9 mouse cellular contexts compared by ENCODE assay signal in the genomic region with DNA sequence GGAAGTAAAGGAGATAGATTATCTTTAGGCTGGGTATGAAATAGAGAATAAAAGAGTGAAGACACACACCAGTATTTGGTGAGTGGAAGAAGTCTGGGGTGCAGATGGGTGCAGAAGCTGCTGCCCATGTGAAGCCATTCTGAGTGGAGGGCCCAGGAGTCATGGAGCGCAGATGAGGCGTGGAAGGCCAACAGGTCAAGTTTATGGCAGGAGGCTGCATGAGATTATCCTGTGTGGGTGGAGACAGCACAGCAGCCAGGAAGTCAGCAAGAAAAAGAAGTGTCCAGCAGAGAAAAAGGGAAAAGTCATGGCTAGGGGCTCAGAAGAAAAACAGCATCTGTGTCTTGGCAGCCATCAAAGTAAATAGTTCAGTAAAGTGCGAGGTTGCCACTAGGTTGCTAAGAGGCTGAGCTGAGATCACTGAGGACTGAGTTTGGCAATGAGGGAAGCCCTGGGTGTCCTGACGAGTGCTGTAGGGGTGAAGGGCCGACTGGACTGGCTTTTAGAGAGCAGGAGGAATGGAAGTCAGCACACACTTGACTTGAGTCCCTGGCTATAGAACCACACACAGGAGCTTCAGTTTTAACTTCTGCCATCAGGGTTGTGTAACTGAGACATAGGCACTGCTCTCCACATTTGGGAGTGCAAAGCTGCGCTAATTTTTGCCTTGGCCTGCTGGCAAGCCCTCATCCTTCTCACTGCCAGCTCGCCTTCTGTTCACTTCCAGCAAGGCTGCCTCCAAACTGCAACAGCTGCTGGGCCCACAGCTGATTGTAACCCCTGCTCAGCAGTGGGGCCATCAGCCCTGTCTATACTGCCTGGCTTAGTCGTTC. TPM values are rescaled to one million over a fixed set of nuclear protein-coding genes. Genes with fewer than 3 reads are reported as not detected.
DNase-seq lines count a peak whose midpoint lies in the region; ATAC-seq and TF ChIP-seq lines count a peak whose summit lies in the region.
"Had no signal": no experiment of that assay in that cellular context is flagged by ENCODE, and none has a peak within 500 bp of the region (broad histone marks: within the 10 kb centered on the region; RNA-seq: fewer than 3 reads in every experiment).

No protein-coding gene starts in this region.

- intact Hi-C loops in left cerebral cortex, postnatal 36 days (cut with DNase I), result no loop called here

- H3K9ac ChIP-seq in liver, adult 2 months (ENCODE audit: low read depth, low read length), result no peak overlapping the region
- H3K9ac ChIP-seq in liver, embryonic 11.5 days (ENCODE audit: low read depth, low read length), result no peak overlapping the region; the same call in 1 of the 2 replicates

- no peaks in the 10 kb centered on the region for H3K27me3 ChIP-seq in liver, adult 2 months (ENCODE audit: control insufficient read depth, insufficient read depth, low read length)
- no peaks in the 10 kb centered on the region for H3K27me3 ChIP-seq in liver, embryonic 11.5 days (replicated peaks; ENCODE audit: control insufficient read depth, insufficient read depth, low read length)

- no peaks in the 10 kb centered on the region for H3K9me3 ChIP-seq in liver, embryonic 11.5 days (ENCODE audit: control insufficient read depth, low read length)
- H3K9me3 ChIP-seq: G1E had no signal

- TF ChIP-seq CTCF in liver, adult 2 months (IDR thresholded peaks at IDR 0.05; ENCODE audit: low read depth, low read length), result no peak

- no peak overlapping the region for H3K4me3 ChIP-seq in liver, adult 2 months (ENCODE audit: insufficient read depth, low read depth, low read length)
- no peak overlapping the region for H3K4me3 ChIP-seq in liver, embryonic 11.5 days (ENCODE audit: low read depth, low read length)

- DNase-seq in liver, adult 2 months (ENCODE audit: extremely low read depth, low read depth, low spot score), result peak; percentile 36
- no peak for DNase-seq in liver, embryonic 11.5 days (ENCODE audit: low spot score)
- peak; percentile 42 to 75 for DNase-seq in frontal cortex, adult 2 months (ENCODE audit: extremely low spot score in 1 of 2, low spot score in 1 of 2)
- DNase-seq in heart, postnatal 4 days, result peak; percentile 39
- peak; percentile 65 to 68 for DNase-seq in left cerebral cortex, postnatal 36 days (ENCODE audit: low spot score in 2 of 2)
- peak; percentile 10 for DNase-seq in right cerebral cortex, postnatal 4 days
- DNase-seq in kidney, postnatal 4 days, result no peak
- DNase-seq in thymus, postnatal 0 days (ENCODE audit: low spot score), result no peak

- peaks cover 20% of the 10 kb centered on the region for H3K4me1 ChIP-seq in liver, adult 2 months (ENCODE audit: control insufficient read depth, insufficient read depth, low read length)
- peaks cover 6% of the 10 kb centered on the region; the same call in 1 of the 2 replicates for H3K4me1 ChIP-seq in liver, embryonic 11.5 days (replicated peaks; ENCODE audit: control insufficient read depth, insufficient read depth, low read length)

- no peak for ATAC-seq in liver, embryonic 11.5 days (replicated peaks; ENCODE audit: low FRiP score)

- no peak overlapping the region for H3K4me2 ChIP-seq in liver, embryonic 11.5 days

- 32% methylated on average over 8 of the region's 8 CpGs for WGBS in liver, adult 2 months
- 77% methylated on average over 8 of the region's 8 CpGs for WGBS in liver, embryonic 11.5 days

- 0 out of 2 replicates have a peak, but pooled peaks cover 3% of the 10 kb centered on the region for H3K36me3 ChIP-seq in liver, adult 2 months (ENCODE audit: control insufficient read depth, insufficient read depth, low read length)
- no peaks in the 10 kb centered on the region for H3K36me3 ChIP-seq in liver, embryonic 11.5 days (ENCODE audit: control insufficient read depth, insufficient read depth, low read length)

- peaks cover 25% of the 10 kb centered on the region; the same call in 1 of the 2 replicates for H3K79me2 ChIP-seq in liver, adult 2 months (ENCODE audit: control insufficient read depth, insufficient read depth, low read length)

- no peak overlapping the region for H3K27ac ChIP-seq in liver, adult 2 months (replicated peaks; ENCODE audit: insufficient read depth, low read depth, low read length)
- no peak overlapping the region for H3K27ac ChIP-seq in liver, embryonic 11.5 days (ENCODE audit: low read depth, low read length)

- no peak for TF ChIP-seq POLR2A in liver, adult 2 months (IDR thresholded peaks at IDR 0.05; ENCODE audit: extremely low read depth, insufficient read depth, low read length)

RNA-seq across cellular contexts. Expression of a gene that starts 8.1 kb away (rescaled TPM):
- total RNA-seq in liver, adult 2 months (2014; rRNA removed), result 16.9 and 17.0 TPM in 2 replicates
- polyA plus RNA-seq in liver, adult 2 months (2012; rRNA removed), result 10.5 and 12.1 TPM in 2 replicates
- polyA plus RNA-seq in liver, embryonic 11.5 days (2014; fragmentation: Nextera tagmentation; extraction: Ambion mirVana), result 9.4 and 10.8 TPM in 2 replicates
- polyA plus RNA-seq in frontal cortex, adult 2 months (2012; rRNA removed), result 24.9 and 25.0 TPM in 2 replicates
- total RNA-seq in heart, postnatal 4 days (2021), result 10 to 100 TPM; 28.3 to 29.2 TPM
- 10 to 100 TPM; 30.3 to 37.4 TPM for total RNA-seq in left cerebral cortex, postnatal 36 days (2021)
- polyA plus RNA-seq in thymus, postnatal 0 days (2015; fragmentation: Nextera tagmentation; extraction: Ambion mirVana), result 15.1 and 15.4 TPM in 2 replicates

RNA-seq across cellular contexts. Expression of a gene that starts 39.6 kb away (rescaled TPM):
- 36.6 and 39.0 TPM in 2 replicates for total RNA-seq in liver, adult 2 months (2014; rRNA removed)
- polyA plus RNA-seq in liver, adult 2 months (2012; rRNA removed), result 12.5 and 12.6 TPM in 2 replicates
- 173 and 204 TPM in 2 replicates for polyA plus RNA-seq in liver, embryonic 11.5 days (2014; fragmentation: Nextera tagmentation; extraction: Ambion mirVana)
- polyA plus RNA-seq in frontal cortex, adult 2 months (2012; rRNA removed), result 44.7 and 49.3 TPM in 2 replicates
- 10 to 100 TPM; 55.7 to 56.3 TPM for total RNA-seq in heart, postnatal 4 days (2021)
- total RNA-seq in left cerebral cortex, postnatal 36 days (2021), result 10 to 100 TPM; 56.9 to 58.9 TPM
- 122 and 124 TPM in 2 replicates for polyA plus RNA-seq in thymus, postnatal 0 days (2015; fragmentation: Nextera tagmentation; extraction: Ambion mirVana)

Comparison
In these comparisons a context has a peak if more than half of its experiments do, and no peak if none do; other contexts are left out.
1. DNase-seq: peak in liver, adult 2 months (single experiment), frontal cortex, adult 2 months (2 of 2), heart, postnatal 4 days (single experiment), left cerebral cortex, postnatal 36 days (2 of 2) and right cerebral cortex, postnatal 4 days (single experiment); none in liver, embryonic 11.5 days (single experiment), kidney, postnatal 4 days (0 of 2) and thymus, postnatal 0 days (single experiment).